23 mouse cellular contexts compared by ENCODE assay signal in genomic region chr3:133617036-133617435, GRCm38 (mm10).
A peak's percentile ranks its signal among the peaks of the same experiment; 100 is the strongest.
DNase-seq lines count a peak whose midpoint lies in the region; ATAC-seq lines count a peak whose summit lies in the region.
"Had no signal": no experiment of that assay in that cellular context is flagged by ENCODE, and none has a peak within 500 bp of the region (broad histone marks: within the 10 kb centered on the region; RNA-seq: fewer than 3 reads in every experiment).

No protein-coding gene starts in this region.

- no peaks in the 10 kb centered on the region for H3K4me1 ChIP-seq in embryonic facial prominence, embryonic 14.5 days (ENCODE audit: control insufficient read depth, insufficient read depth, low read length)
- H3K4me1 ChIP-seq in embryonic facial prominence, embryonic 10.5 days: peaks cover 5% of the 10 kb centered on the region

- intact Hi-C loops in left cerebral cortex, postnatal 36 days (cut with DNase I): no loop called here

- no peak overlapping the region for H3K9ac ChIP-seq in embryonic facial prominence, embryonic 14.5 days (ENCODE audit: low read depth, low read length)
- H3K9ac ChIP-seq: embryonic facial prominence, embryonic 13.5 days; forebrain, embryonic 13.5 days; forebrain, embryonic 15.5 days; forebrain, postnatal 0 days had no signal

- H3K9me3 ChIP-seq in embryonic facial prominence, embryonic 14.5 days (ENCODE audit: control insufficient read depth, low read length): no peaks in the 10 kb centered on the region
- H3K9me3 ChIP-seq in embryonic facial prominence, embryonic 10.5 days: no peaks in the 10 kb centered on the region
- H3K9me3 ChIP-seq: embryonic facial prominence, embryonic 13.5 days; forebrain, embryonic 13.5 days; forebrain, embryonic 15.5 days; G1E had no signal

- no peak overlapping the region for H3K4me2 ChIP-seq in embryonic facial prominence, embryonic 14.5 days (ENCODE audit: low read depth, low read length)
- H3K4me2 ChIP-seq: embryonic facial prominence, embryonic 13.5 days; forebrain, embryonic 13.5 days; forebrain, embryonic 15.5 days had no signal

- H3K27me3 ChIP-seq in embryonic facial prominence, embryonic 14.5 days (replicated peaks; ENCODE audit: control insufficient read depth, insufficient read depth, low read length): no peaks in the 10 kb centered on the region
- H3K27me3 ChIP-seq in embryonic facial prominence, embryonic 10.5 days (replicated peaks; ENCODE audit: low read depth, poor library complexity, severe bottlenecking): no peaks in the 10 kb centered on the region
- H3K27me3 ChIP-seq: CH12.LX; embryonic facial prominence, embryonic 13.5 days; forebrain, embryonic 13.5 days; forebrain, embryonic 15.5 days; Patski had no signal

- no peaks in the 10 kb centered on the region for H3K36me3 ChIP-seq in embryonic facial prominence, embryonic 14.5 days (ENCODE audit: control insufficient read depth, insufficient read depth, low read length)
- H3K36me3 ChIP-seq in embryonic facial prominence, embryonic 10.5 days (replicated peaks): no peaks in the 10 kb centered on the region
- H3K36me3 ChIP-seq: embryonic facial prominence, embryonic 13.5 days; forebrain, embryonic 15.5 days; G1E had no signal

- H3K27ac ChIP-seq in embryonic facial prominence, embryonic 14.5 days (replicated peaks; ENCODE audit: low read depth, low read length): no peak overlapping the region
- no peak overlapping the region for H3K27ac ChIP-seq in embryonic facial prominence, embryonic 10.5 days (replicated peaks)
- H3K27ac ChIP-seq: embryonic facial prominence, embryonic 13.5 days; forebrain, embryonic 13.5 days; forebrain, embryonic 15.5 days had no signal

- H3K4me3 ChIP-seq in embryonic facial prominence, embryonic 14.5 days (ENCODE audit: low read depth, low read length): no peak overlapping the region
- H3K4me3 ChIP-seq in embryonic facial prominence, embryonic 10.5 days: no peak overlapping the region
- H3K4me3 ChIP-seq: embryonic facial prominence, embryonic 13.5 days; forebrain, embryonic 13.5 days; forebrain, embryonic 15.5 days had no signal

- WGBS in embryonic facial prominence, embryonic 14.5 days: 70% methylated on average over 2 of the region's 2 CpGs
- 65% methylated on average over 2 of the region's 2 CpGs for WGBS in embryonic facial prominence, embryonic 10.5 days

- ATAC-seq in embryonic facial prominence, embryonic 14.5 days (ENCODE audit: low read depth): peak; percentile 55; the same call in 1 of the 2 replicates
- ATAC-seq: activated CD4-positive, CD25-positive, alpha-beta regulatory T cell, adult 4 months; CD4-positive, CD25-positive, alpha-beta regulatory T cell, adult 4 months; forebrain, embryonic 13.5 days; forebrain, embryonic 15.5 days; forebrain, postnatal 0 days; Patski had no signal

- DNase-seq in embryonic facial prominence, embryonic 14.5 days (ENCODE audit: low spot score): no peak
- DNase-seq in embryonic facial prominence, embryonic 10.5 days (ENCODE audit: low spot score): no peak
- DNase-seq in retina, adult 2 months (ENCODE audit: low read depth, low spot score): peak; percentile 59
- DNase-seq in retina, embryonic 14.5 days (ENCODE audit: low spot score): no peak
- no peak for DNase-seq in left cerebral cortex, postnatal 36 days (ENCODE audit: low spot score in 2 of 2)
- DNase-seq: adrenal gland, adult 8-10 months; adrenal gland, postnatal 14 days; adrenal gland, postnatal 36 days; B cell, adult 2 months; cerebellum, adult 11-12 months; cerebellum, adult 2 months; cerebellum, adult 9-10 months; cerebellum, postnatal 10 days; cerebellum, postnatal 25 days; forebrain, postnatal 0 days had no signal
